Mouse (Mus musculus) left cerebral cortex, postnatal 25 days (tissue): ENCODE data around the gene Ppm1h. TPM values are rescaled to one million over a fixed set of nuclear protein-coding genes. Genes with fewer than 3 reads are reported as not detected.

Source experiments
- DNase-seq, 2 experiments: peaks; one replicate each; pipeline ENCODE4 v3.0.0; 2022; ENCODE audit warnings: low spot score in 2 of 2, mixed read lengths in 1 of 2
- intact Hi-C: fragments of 180-260 bp; cut with DNase I; formaldehyde crosslinking; loops from one replicate; pipeline ENCODE4 v1.15.1; 2025
- total RNA-seq, 2 experiments: library from RNA; stranded (reverse); gene quantifications; 2 replicates each; pipeline ENCODE4 v1.2.3; 2021

Ppm1h gene
- total RNA-seq, 2 experiments from 2014 or later: 93.9 to 111 TPM

DNA sequence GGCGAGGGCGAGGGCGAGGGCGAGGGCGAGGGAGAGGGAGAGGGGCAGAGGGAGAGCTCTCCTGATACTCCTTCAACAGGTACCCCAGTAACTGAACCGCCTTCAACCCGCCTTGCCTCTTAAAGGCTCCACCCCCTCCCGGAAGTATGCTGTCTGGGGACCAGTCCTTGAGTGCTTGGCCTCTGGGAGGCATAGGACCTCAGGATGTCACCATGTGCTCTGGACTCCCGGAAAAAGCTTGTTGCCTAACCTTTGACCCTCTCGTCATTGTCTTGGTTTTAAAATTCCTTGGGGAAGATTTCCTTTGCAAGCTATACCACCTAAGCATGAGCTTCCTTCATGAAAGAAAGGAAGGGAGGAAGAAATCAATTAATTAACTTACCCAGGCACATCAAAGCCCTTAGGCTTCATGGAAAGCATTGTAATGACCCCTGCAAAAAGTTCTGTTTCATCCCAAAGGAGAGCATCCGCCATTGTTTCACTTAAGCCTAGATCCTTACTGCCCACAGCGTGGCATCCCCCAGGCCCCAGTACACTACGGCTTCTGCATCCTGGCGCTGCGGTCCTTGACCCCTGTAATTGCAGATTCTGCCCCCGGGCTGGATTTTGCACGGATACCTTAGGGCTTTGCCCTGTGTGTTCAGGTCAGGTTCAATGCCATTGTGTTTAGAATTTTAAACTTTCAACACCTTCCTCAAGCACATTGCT is 15.5 kb downstream of the Ppm1h start:
- DNase-seq: no peak
- intact Hi-C loops: no loop called here

DNA sequence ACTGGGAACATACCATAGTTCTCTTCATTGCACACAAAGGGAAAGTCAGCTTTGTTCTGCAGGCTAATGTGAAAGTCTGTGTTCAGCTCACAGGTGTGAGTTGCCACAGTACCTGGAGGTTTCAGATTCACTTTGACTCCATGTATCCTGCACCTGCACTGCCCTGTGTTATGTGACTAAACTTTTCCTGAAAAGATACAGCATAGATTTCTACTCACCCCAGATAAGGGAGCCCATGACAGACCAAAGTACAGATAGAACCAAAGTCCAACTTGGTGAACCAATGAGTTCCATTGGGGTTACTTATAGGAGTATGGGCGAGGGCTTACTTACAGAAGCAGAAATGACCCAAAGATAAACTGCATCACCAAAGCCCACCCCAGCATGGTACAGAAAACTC is 17.8 kb downstream of the Ppm1h start:
- DNase-seq: no peak
- intact Hi-C loops: no loop called here

DNA sequence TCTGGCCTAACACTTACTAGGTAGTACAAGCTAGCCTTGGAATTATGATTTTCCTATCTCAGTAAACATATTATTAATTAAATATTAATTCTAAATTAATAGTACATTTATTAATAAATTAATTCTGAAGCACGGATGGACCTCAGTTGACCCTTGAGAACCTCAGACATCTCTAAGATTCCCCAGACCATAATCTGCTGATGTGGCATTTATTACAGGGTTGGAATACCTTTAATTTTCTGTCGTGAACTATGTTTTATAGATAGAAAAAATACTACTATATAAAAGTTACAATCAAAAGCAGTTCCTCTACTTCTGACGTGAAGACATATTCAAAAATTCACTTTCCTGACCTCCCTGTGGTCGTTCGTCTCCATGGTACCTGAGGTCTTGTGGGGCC is 19.8 kb downstream of the Ppm1h start:
- intact Hi-C loops: no loop called here
- DNase-seq: no peak

- no peak for DNase-seq
- intact Hi-C loops: no loop called here
These were observed 26.3 kb downstream of the Ppm1h start for GRCm38 (mm10) chr10:122704901-122705300.

- intact Hi-C loops: no loop called here
- no peak for DNase-seq
These were observed 26.9 kb downstream of the Ppm1h start for GRCm38 (mm10) chr10:122705457-122705856.

DNA sequence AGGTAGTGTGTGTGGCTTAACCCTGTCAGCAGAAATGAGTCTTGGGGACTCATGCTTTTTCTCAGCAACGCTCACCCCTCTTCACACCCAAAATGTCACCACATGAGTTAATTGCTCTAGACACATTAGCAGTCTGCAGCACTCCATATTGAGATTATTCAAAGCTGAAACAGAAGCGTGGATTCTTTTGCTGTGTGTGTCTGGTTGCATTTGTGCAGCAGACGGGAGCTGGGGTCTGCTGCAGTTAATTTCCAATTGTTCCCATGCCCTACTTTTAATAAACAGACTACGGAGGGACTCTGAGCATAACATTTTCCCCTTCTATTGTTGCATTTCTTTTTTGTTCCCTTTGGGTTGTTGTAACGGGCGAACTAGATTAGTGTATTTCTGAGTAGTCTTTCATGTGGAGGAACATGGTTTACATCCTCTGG is 32.8 kb downstream of the Ppm1h start:
- no peak for DNase-seq
- intact Hi-C loops: loop anchor here (10.0 kb wide), 1 partner anchor 273 kb away; no protein-coding TSS in a partner anchor

DNA sequence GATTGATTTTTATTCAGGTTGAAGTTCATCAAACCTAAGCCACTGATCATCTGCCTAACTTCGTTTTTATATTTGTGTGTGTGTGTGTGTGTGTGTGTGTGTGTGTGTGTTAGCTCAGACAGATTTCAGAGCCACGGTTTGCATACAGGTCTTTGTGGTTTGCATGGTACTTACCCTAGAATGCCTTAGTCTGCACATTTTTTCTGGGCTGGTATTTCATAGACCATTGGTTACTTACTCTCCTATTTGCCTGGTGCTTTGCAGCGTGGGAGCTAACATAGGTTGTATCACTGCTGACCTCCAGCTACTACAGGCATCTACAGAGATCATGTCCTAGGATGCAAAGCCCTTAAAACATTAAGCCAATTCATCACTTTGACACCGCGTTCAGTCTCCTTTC is 33.7 kb downstream of the Ppm1h start:
- intact Hi-C loops: loop anchor here (10.0 kb wide), 1 partner anchor 272 kb away; no protein-coding TSS in a partner anchor
- DNase-seq: no peak

- intact Hi-C loops: loop anchor here (5.0 to 10.0 kb wide), 2 partner anchors 136 to 269 kb away; no protein-coding TSS in a partner anchor
- DNase-seq: peak; percentile 39 to 54
These were observed 37.3 kb downstream of the Ppm1h start for GRCm38 (mm10) chr10:122715856-122716255.

DNA sequence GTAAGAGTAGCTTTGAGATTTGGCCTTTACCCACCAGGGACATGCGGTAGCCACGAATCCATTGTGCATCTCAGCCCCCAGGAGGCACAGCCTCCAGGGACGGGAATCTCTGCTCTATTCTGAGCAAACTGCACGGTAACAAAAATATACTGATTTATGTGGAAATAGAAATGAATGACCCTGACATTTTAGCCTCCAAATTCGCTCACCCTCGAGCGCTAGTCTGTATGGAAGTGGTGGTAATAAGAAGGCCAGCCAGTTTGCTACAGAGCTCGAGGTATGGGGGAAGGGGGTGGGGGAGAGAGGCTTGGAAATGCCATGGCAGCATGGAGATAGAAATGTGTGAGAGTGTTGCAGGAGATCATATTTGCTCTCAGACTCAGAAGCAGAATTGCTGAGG is 37.7 kb downstream of the Ppm1h start:
- intact Hi-C loops: loop anchor here (5.0 to 10.0 kb wide), 2 partner anchors 136 to 269 kb away; no protein-coding TSS in a partner anchor
- DNase-seq: no peak

GRCm38 (mm10) chr10:122716739-122717474 is 38.3 kb downstream of the Ppm1h start:
- DNase-seq: peak; percentile 37 to 83
- intact Hi-C loops: loop anchor here (5.0 to 10.0 kb wide), 2 partner anchors 135 to 268 kb away; no protein-coding TSS in a partner anchor

GRCm38 (mm10) chr10:122717754-122718415 is 39.3 kb downstream of the Ppm1h start:
- DNase-seq: peak; percentile 61 to 89
- intact Hi-C loops: loop anchor here (2.0 to 10.0 kb wide), 3 partner anchors 37 to 267 kb away; no protein-coding TSS in a partner anchor

DNA sequence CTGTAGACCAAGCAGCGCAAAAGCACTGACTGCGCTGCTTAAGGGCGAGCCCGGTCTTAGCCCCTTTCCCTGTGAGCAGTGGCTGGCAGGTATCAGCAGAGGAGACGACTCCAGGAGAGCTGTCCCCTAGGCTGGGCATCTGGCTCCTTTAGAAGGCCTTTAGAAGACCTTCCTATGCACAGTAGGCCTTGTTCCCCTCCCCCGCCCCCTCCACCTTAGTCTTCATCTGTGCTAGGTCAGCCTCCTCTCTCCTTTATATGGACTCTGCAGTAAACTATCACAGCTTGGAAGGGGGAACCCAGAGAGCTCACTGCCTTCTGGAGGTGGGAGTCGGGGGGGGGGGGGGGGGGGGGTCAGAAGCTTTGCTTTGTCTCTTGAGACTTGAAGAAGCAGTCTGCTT is 40.4 kb downstream of the Ppm1h start:
- intact Hi-C loops: loop anchor here (2.0 to 10.0 kb wide), 3 partner anchors 38 to 266 kb away; no protein-coding TSS in a partner anchor
- DNase-seq: no peak

GRCm38 (mm10) chr10:122722111-122722510 is 43.5 kb downstream of the Ppm1h start:
- no peak for DNase-seq
- intact Hi-C loops: no loop called here

- intact Hi-C loops: no loop called here
- peak; percentile 62 to 95 for DNase-seq
These were observed 46.1 kb downstream of the Ppm1h start for GRCm38 (mm10) chr10:122724692-122725091.

DNA sequence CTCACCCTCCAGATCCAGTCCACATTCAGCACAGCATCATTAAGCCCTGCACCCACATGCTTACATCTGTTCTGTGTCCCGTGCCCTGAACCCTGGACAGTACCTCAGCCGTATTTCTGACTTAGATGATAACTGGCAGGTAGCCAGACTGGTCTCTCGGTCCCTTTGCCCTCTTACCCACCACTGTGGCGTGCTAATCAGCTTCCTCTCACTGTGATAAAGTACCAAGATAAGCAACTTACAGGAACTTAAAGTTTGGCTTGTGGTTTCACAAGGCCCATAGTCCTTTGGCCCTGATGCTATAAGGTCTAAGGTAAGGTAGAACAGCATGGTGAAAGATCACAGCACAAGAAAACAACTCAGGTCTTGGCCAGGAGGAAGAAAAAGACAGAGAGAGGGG is 48.7 kb downstream of the Ppm1h start:
- DNase-seq: no peak
- intact Hi-C loops: no loop called here

- intact Hi-C loops: no loop called here
- peak in 1 of 2 experiments; percentile 66 for DNase-seq
These were observed 49.6 kb downstream of the Ppm1h start for GRCm38 (mm10) chr10:122728172-122728571.

GRCm38 (mm10) chr10:122732146-122732545 is 53.6 kb downstream of the Ppm1h start:
- DNase-seq: no peak
- intact Hi-C loops: no loop called here

GRCm38 (mm10) chr10:122734521-122734920 is 56.0 kb downstream of the Ppm1h start:
- DNase-seq: no peak
- intact Hi-C loops: no loop called here

DNA sequence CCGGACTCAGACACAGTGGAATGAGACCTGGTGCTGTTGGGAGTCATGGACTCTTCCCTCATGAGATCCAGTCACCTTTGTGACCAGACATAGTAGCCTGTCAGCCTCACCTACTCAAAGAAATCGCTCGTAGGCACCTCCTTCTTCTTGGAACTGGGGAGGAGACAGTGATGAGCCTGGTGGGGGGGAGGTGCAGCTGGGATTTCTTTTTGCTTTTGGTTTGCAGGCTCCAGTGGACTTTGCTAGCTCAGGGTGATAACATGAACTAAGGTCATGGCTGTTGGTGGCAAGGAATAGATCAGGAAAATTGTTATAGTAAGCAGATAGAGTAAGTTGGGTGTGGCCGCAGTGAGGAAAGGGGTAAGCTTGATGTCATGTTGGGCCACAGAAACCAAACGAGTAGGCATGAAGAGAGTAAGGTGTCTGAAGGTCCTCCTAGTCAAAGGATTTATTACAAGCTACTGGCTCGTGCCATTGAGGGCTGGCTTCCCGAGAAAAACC is 56.8 kb downstream of the Ppm1h start:
- DNase-seq: no peak
- intact Hi-C loops: no loop called here

GRCm38 (mm10) chr10:122736835-122737234 is 58.3 kb downstream of the Ppm1h start:
- intact Hi-C loops: no loop called here
- no peak for DNase-seq
